Mouse (Mus musculus) testis, postnatal 10 days (tissue): ENCODE results near the gene Nprl3.
A peak's percentile ranks its signal among the peaks of the same experiment; 100 is the strongest.

ENCODE experiments used
- DNase-seq: peaks from one replicate; pipeline ENCODE4 v3.0.0; 2021; ENCODE audit warnings: low spot score

The Nprl3 gene

DNA sequence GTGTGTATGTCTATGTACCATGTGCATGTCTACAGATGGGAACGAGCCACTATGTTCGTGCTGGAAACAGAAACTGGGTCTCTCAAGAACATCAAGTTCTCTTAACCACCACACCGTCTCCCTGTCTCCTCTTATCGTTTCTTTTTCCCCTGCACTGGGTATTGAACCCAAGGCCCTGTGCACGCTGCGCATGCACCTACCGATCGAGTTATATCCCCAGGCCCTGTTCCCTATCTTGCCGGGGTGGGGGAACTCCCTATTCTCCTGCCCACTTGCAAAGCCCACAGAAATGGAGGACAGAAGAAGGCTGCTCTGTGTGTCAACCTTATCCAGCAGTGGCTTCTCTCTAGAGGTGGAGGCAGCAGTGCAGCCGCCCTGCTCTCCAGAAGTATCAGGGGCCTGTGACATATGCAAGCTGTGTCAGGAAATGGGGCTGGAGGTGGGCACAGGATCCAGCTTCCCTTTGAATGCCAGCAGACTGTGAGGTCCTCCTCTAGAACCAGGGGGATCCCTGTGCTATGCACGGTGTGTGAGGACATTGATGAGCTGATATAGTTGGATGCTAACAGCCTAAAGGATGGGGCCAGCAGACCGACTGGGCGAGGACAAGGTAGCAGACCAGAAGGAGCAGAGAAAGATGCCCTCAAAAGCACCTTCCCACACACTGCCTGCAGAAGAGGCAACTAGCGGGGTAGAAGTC, 69.1 kb downstream of the Nprl3 start:
- DNase-seq: peak; percentile 30

GRCm38 (mm10) chr11:32197766-32198165, 69.7 kb downstream of the Nprl3 start:
- DNase-seq: peak; percentile 22

DNA sequence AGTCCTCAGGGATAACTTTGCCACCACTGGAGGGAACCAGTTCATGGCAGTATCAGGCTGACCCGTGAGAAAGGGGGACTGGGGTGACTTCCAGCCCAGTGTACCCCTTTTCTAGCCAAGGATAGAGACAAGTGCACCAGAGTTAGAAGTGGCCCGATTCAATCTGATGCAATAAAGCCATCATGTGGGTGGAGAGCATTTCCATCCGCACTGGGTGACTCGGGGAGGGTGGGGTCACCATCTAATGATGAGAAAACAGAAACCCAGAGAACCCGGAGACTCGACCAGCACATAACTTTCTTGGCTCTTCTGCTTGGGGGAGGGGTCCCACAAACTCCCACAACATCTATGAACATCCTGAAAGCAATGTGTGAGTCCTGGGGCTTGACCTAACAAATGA, 70.8 kb downstream of the Nprl3 start:
- peak; percentile 31 for DNase-seq

DNA sequence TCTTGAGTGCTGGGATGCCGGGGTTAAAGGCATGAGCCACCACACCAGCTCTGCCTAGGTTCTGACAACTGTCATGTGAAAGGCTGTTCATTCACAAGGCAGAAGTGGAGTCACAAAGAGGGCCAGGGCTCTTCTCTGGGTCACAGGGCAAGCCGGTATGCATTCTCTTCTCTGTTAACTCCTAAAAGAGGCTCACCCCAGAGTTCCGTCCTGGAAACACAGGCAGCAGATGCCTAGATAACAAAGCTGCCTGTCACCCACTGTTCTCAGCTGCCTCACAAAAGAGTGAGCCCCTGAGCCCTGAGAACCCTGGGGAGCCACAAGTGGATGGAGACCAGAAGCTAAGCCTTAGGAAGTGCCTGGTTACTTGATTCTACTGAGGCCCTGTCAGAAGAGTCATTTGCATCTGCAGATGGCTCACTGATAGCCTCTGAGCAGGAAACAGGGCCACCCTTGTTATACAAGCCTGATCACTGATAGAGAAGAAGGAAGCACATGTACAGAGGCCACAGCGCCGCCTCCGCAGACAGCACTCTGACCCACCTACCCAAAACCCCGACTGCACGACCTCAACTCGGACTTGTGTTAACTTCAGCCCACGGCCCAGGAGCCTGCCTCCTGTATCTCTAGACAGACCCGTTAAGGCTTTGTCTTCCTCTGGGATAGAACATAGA, 71.5 kb downstream of the Nprl3 start:
- DNase-seq: peak; percentile 37

- peak; percentile 33 for DNase-seq
Observed at GRCm38 (mm10) chr11:32194626-32195025, 72.9 kb downstream of the Nprl3 start.

DNA sequence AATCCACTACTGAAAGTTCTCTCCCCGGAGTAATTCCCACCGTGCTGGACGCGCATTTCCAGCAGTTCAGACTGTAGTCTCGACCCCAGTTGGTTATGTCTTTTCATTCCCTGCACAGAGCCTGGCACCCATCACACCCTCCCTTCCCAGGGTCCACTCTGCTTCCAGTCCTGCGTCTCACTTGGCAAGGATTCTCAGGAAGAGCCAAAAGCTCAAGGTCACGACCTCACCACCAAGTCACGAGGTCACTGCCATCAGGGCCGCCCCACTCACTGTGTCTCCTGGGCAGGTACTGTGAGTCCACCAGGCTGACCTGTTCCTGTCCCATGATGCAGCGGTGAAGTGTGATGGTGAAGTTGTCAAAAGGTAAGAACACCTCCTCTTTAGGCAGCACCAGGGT, 73.4 kb downstream of the Nprl3 start:
- peak; percentile 36 for DNase-seq

DNA sequence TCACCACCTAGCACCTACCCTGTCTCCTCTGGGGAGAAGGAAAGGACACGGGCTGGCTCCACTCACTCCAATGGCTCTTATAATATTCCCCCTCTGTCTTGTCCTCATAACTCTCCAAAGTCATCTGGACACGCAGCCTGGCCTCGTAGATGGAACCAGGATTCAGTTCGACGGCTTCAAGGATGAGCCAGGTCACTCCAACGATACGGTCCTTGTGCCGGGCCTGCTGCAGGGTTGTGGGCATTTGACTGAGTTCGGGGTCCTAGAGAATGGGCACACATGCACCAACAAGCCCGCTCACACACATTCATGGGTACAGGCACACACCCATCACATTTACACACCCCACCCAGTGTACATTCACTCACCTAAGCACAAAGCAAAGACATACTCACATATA, 74.4 kb downstream of the Nprl3 start:
- DNase-seq: no peak

- no peak for DNase-seq
Observed at GRCm38 (mm10) chr11:32190603-32191110, 76.8 kb downstream of the Nprl3 start.

GRCm38 (mm10) chr11:32190119-32190518, 77.4 kb downstream of the Nprl3 start:
- DNase-seq: no peak

GRCm38 (mm10) chr11:32189434-32189833, 78.1 kb downstream of the Nprl3 start:
- no peak for DNase-seq

DNA sequence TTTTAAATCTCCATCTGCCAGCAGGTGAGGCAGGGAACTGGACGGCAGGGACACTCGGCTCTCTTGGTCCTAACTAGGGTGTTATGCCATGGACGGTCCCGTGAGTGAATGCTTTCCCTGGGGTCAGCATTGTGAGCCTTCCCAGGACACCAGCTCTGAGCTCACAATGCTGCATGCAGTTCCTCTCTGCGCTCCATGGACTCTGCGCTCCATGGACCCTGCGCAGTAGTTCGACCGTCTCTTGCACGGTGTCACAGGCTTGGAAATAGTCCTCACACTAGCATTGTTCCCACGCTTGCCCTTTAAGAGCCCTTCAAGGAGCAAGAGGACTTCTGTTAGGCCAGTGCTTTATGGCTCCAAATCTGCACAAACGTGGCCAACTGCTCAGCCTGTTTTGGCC, 78.6 kb downstream of the Nprl3 start:
- no peak for DNase-seq

DNA sequence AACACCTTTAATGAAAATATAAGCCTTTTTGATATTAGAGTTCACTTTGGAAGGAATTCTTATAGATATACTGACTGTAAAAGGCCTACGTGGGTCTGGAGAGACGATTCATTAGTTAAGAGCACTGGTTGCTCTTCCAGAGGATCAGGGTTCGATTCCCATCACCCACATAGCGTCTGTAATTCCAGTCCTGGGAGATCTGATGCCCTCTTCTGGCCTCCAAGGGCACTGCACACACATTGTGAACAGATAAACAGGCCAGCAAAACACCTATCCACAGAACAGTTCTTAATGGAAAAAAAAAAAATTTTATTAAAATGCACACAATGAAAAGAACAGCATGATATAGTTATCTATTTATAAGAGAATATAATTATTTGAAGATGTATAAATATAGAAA, 80.3 kb downstream of the Nprl3 start:
- DNase-seq: peak; percentile 32

DNA sequence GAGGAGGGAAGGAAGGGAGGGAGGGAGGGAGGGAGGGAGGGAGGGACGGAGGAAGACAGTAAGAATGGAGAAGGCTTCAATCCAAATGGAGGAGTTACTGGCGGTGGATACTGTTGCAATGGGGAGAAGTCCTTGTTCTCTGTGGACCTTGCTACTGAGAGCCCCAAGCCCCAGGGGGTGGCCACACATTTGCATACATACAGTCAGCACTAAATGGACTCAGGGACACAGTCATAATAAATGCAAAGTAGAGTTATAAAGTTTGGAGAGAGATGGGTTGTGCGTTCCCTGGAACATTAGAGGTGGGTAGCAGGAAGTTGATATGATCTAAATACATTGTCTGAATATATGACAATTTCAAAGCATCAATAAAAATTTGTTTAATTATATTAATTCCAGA, 81.5 kb downstream of the Nprl3 start:
- DNase-seq: peak; percentile 17

- peak; percentile 30 for DNase-seq
Observed at GRCm38 (mm10) chr11:32184469-32184868, 83.0 kb downstream of the Nprl3 start.

- peak; percentile 91 for DNase-seq
Observed at GRCm38 (mm10) chr11:32181973-32182868, 85.3 kb downstream of the Nprl3 start.

- DNase-seq: no peak
Observed at GRCm38 (mm10) chr11:32181246-32181645, 86.3 kb downstream of the Nprl3 start.

DNA sequence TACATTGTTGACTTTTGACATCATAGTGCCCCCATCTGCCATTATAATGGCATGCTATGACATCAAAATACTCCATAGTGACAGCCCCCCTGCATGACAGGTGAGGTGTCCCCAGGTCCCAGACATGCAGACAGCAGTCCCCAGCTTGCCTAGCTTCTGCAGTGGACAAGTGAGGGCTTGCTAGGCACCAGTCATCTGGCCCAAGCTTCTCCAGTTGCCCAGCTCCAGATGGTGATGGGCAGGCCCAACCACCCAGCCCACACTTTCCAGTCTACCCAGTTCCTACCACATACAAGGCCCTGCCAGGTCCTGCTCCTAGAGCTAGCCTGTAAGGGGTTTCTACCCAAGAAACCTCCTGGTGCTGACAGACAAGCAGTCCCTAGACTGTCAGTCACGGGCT, 89.0 kb downstream of the Nprl3 start:
- DNase-seq: no peak
